Mouse (Mus musculus) cerebellum, adult 11 months (tissue): ENCODE data around the gene Col23a1.
"Not testable (repeated sequence)": the region's sequence is repeated elsewhere in the genome, so short reads cannot be mapped to it uniquely, and the experiment has no call there.

Source experiments
- DNase-seq: peaks from one replicate; pipeline ENCODE4 v3.0.0; 2022

Gene Col23a1

DNA sequence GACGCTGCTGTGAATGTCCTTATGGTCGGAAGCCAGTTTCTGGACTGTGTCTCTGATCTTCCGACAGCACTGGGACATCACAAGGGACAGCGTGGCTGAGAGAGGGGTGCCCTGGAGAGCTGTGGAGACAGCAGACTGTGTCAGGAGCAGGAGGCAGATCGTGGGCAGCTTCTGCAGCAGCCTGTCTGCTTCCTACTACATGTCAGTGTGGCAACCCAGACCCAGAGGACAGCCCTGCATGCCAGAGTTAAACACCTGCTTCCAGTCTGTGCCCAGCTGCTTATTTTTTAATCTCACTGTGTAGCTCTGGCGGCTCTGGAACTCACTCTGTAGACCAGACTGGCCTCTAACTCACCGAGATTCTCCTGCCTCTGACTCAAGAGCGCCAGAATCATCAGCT, 338.2 kb downstream of the Col23a1 start:
- no peak for DNase-seq

DNA sequence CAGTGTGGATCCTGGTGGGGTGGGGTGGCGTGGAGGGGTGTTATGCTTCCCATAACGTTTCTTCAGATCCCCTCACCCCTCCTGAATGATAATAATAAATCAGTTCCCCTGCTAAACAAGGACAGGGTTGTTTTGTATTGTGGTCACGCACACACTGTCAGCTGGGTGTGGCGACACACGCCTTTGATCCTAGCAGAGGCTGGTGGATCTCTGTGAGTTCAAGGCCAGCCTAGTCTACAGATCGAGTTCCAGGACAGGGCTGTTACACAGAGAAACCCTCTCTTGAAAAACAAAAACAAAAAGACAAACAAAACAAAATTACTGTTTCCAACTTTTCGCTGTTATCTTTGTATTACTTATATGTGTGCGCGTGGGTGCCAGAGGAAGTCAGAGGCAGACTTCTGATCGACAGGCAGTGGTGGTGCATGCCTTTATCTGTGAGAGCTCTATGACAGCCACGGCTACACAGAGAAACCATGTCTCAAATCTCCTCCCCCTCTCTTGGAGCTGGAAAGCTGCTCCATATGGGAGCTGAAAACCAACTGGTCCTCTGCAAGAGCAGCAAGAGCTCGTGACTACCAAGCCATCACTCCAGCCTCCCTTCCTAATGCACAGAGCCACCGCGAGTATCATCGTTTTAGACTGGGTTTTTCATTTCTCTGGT, 340.1 kb downstream of the Col23a1 start:
- no peak for DNase-seq

DNA sequence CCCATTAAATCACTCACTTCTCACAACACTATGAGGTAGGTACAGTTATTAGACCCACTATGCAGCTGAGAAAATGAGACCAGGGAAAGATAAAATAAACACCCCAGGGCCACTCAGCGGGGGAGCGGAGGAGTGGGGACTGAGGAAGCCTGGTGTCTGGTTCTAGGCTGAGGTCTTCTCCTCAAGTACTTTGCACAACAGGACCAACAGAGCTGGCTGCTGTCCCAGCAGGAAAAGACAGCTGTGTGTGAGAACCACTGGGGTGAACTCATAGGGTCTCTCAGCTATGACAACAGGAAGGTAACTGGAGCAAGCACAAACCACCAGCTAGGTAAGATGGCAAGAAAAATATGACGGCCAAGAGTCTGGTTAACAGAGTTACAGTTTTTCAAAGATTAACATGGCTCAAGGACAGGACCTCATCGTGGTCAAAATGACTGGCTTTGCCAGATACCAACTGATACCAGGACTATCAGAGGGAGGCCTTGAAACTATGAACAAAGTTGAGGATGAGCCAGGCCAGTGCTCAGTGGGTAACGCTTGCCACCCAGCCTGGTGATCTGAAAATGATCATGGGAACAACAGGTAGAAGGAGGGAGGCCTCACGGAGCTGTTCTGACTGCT, 342.5 kb downstream of the Col23a1 start:
- no peak for DNase-seq

DNA sequence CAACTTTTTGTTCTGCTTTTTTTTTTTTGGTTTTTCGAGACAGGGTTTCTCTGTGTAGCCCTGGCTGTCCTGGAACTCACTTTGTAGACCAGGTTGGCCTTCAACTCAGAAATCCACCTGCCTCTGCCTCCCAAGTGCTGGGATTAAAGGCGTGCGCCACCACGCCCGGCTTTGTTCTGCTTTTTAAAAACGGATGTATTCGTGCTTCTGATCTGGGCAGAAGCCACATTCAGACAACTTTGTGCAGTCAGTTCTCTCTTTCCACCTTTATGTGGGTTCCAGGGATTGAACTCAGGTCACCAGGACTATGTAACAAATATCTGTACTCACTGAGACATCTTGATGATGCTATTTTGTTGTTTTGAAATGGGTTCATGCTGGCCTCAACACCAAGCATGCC, 343.5 kb downstream of the Col23a1 start:
- DNase-seq = not testable (repeated sequence)
